Mouse (Mus musculus) megakaryocyte, embryonic 14.5 days (primary cell): Measurements from ENCODE around the gene Prm2. TPM values are rescaled to one million over a fixed set of nuclear protein-coding genes. Genes with fewer than 3 reads are reported as not detected.
A peak's percentile ranks its signal among the peaks of the same experiment; 100 is the strongest.

Source experiments
- H3K27me3 ChIP-seq: replicated peaks from 2 replicates; pipeline ENCODE3; 2012; ENCODE audit warnings: inconsistent platforms
- H3K36me3 ChIP-seq: replicated peaks from 2 replicates; pipeline ENCODE3; 2012; ENCODE audit warnings: low read length, inconsistent platforms, mixed read lengths
- H3K4me1 ChIP-seq: 2 replicates; pipeline ENCODE4 v1.6.1; 2012; ENCODE audit warnings: inconsistent platforms
- H3K4me3 ChIP-seq: replicated peaks from 2 replicates; pipeline ENCODE3; 2012; ENCODE audit warnings: moderate library complexity, mild to moderate bottlenecking, inconsistent platforms
- H3K9me3 ChIP-seq: 2 replicates; pipeline ENCODE4 v1.6.1; 2012; ENCODE audit warnings: inconsistent platforms
- FLI1 ChIP-seq: IDR thresholded peaks from 2 replicates; pipeline ENCODE4 v1.6.1; 2012; ENCODE audit warnings: low read length, inconsistent platforms, mixed read lengths
- GATA1 ChIP-seq: IDR thresholded peaks from 3 replicates; pipeline ENCODE4 v1.6.1; 2012; ENCODE audit warnings: mixed read lengths, low read length, inconsistent platforms, borderline replicate concordance
- polyA plus RNA-seq: library from polyadenylated mRNA; stranded (reverse); fragments of >175 nt; gene quantifications from 2 replicates; pipeline ENCODE4 v1.2.3, GENCODE M21; 2012; ENCODE audit warnings: low replicate concordance; ENCODE audit not compliant: insufficient read depth

Gene Prm2
- polyA plus RNA-seq, 1 experiment = not detected

DNA sequence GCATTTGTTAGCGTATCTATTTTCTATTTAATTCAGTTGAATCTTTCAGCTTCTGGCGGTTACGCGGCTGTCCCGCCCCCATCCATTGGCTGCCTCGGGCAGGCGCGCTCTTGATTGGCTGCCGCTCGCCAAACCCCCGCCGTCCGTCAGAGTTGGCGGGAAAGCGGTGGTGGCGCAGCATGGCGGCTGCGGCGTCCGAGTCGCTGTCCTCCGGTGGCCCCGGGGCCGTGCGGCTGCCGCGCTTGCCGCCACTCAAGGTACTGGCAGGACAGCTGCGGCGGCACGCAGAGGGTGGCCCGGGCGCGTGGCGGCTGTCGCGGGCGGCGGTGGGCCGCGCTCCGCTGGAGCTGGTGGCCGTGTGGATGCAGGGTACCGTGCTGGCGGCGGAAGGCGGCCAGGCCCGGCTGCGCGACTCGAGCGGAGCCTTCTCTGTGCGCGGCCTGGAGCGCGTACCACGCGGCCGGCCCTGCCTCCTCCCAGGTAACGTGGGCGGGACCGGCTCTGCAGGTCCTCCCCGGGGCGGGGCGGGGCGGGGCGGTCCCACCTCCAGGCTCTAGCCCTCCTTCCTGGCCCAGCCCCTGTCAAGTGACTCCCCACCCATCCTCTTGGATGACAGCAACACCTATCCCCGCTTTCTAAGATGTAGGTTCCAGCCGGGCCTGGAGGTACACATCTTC is 39.1 kb upstream of the Prm2 start, which contains the start of gene Rmi2:
Gene Rmi2 (plus strand): TSS at position 149 of the 677 bp plus-strand sequence.
- Histone ChIP-seq H3K27me3 (peaks cover 69% of the 10 kb centered on the region), H3K9me3 (peaks cover 10% of the 10 kb centered on the region; the same call in 1 of the 2 replicates), H3K4me3 (peak within 1 kb of the TSS; percentile 92), H3K4me1 (peaks cover 44% of the 10 kb centered on the region), H3K36me3 (no peaks in the 10 kb centered on the region)
- TF ChIP-seq GATA1 (no peak), FLI1 (peak; percentile 20; the same call in 1 of the 2 replicates)

GRCm38 (mm10) chr16:10834542-10834910 is 38.6 kb upstream of the Prm2 start:
- peaks cover 39% of the 10 kb centered on the region for H3K4me1 ChIP-seq
- TF ChIP-seq GATA1 (no peak), FLI1 (no peak)
- H3K9me3 ChIP-seq = peaks cover 10% of the 10 kb centered on the region; the same call in 1 of the 2 replicates

GRCm38 (mm10) chr16:10828461-10828805 is 32.5 kb upstream of the Prm2 start:
- Histone ChIP-seq H3K4me3 (no peak overlapping the region), H3K27me3 (peaks cover 74% of the 10 kb centered on the region), H3K9me3 (peaks cover 11% of the 10 kb centered on the region), H3K36me3 (no peaks in the 10 kb centered on the region), H3K4me1 (peaks cover 8% of the 10 kb centered on the region)
- TF ChIP-seq FLI1 = no peak
- TF ChIP-seq GATA1 = no peak

More at GRCm38 (mm10) chr16:10834542-10834910, 38.6 kb upstream of the Prm2 start:
- Histone ChIP-seq H3K27me3 (peaks cover 69% of the 10 kb centered on the region), H3K36me3 (no peaks in the 10 kb centered on the region), H3K4me3 (peak overlapping the region; percentile 92)

DNA sequence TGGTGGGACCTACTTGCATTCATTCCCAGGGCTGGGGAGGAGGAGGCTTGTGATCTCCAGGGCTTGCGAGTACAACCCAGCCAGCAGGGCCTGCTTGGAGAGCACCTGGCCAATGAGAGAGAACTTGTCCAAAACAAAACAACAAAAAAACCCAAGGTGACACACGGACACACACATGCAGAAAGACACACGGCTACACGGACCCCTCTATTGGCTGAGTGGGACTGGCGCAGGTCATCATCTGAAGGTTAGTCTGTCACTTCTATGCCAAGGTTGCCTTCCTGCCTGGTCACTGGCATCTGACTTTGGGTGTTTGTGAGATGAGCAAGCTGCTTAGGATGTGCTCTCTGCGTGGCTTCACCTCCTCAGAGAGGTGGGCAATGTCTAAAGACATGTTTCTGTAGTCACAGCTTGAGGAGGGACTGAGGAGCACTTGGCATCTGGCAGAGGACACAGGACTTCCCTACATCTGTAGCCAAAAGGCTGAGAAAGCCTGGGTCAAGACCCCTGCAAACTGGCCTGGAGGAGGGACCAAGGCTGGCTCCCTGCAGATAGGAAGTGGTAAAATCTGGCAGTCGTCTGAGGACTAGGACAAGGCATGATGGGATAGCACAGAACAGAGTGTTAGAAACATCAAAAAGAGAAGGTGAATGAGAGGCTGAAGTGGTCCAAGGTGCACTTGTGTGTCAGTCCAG is 32.0 kb upstream of the Prm2 start:
- H3K9me3 ChIP-seq = peaks cover 14% of the 10 kb centered on the region
- H3K27me3 ChIP-seq = peaks cover 73% of the 10 kb centered on the region
- no peaks in the 10 kb centered on the region for H3K36me3 ChIP-seq
- H3K4me3 ChIP-seq = no peak overlapping the region
- TF ChIP-seq FLI1 (no peak), GATA1 (no peak)
- H3K4me1 ChIP-seq = peaks cover 9% of the 10 kb centered on the region

GRCm38 (mm10) chr16:10827269-10827668 is 31.3 kb upstream of the Prm2 start:
- Histone ChIP-seq H3K36me3 (no peaks in the 10 kb centered on the region), H3K4me1 (peaks cover 9% of the 10 kb centered on the region), H3K4me3 (no peak overlapping the region), H3K9me3 (peaks cover 14% of the 10 kb centered on the region), H3K27me3 (peaks cover 71% of the 10 kb centered on the region)
- TF ChIP-seq FLI1 (no peak), GATA1 (no peak)

GRCm38 (mm10) chr16:10825840-10826239 is 29.9 kb upstream of the Prm2 start:
- H3K9me3 ChIP-seq = peaks cover 9% of the 10 kb centered on the region; the same call in 1 of the 2 replicates
- H3K36me3 ChIP-seq = no peaks in the 10 kb centered on the region
- peaks cover 76% of the 10 kb centered on the region for H3K27me3 ChIP-seq
- TF ChIP-seq FLI1 (no peak), GATA1 (no peak)
- no peak overlapping the region for H3K4me3 ChIP-seq
- H3K4me1 ChIP-seq = peaks cover 9% of the 10 kb centered on the region

DNA sequence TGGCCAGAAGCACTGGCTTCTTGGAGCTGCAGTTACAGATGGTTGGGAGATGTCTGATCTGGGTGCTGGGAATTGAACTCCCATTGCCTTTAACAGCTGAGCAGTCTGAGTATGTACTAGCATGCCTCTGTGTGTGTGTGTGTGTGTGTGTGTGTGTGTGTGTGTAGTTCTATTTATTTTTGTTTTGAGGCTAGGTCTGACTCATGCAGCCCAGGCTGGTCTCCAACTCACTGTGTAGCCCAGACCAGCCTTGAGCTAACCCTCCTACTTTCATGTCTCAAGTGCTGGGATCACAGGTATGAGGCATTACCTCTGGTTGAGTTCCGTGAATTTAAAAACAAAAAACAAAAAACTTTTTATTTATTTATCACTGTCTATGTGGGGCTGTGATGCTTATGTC is 28.6 kb upstream of the Prm2 start:
- Histone ChIP-seq H3K4me3 (no peak overlapping the region), H3K4me1 (peaks cover 12% of the 10 kb centered on the region), H3K36me3 (no peaks in the 10 kb centered on the region), H3K9me3 (peaks cover 4% of the 10 kb centered on the region; the same call in 1 of the 2 replicates), H3K27me3 (peaks cover 78% of the 10 kb centered on the region)
- TF ChIP-seq FLI1 (no peak), GATA1 (no peak)

GRCm38 (mm10) chr16:10821387-10821786 is 25.5 kb upstream of the Prm2 start:
- H3K4me1 ChIP-seq = peaks cover 10% of the 10 kb centered on the region
- no peak for TF ChIP-seq GATA1
- TF ChIP-seq FLI1 = no peak
- no peak overlapping the region for H3K4me3 ChIP-seq
- H3K36me3 ChIP-seq = no peaks in the 10 kb centered on the region
- peaks cover 84% of the 10 kb centered on the region for H3K27me3 ChIP-seq
- H3K9me3 ChIP-seq = peaks cover 4% of the 10 kb centered on the region; the same call in 1 of the 2 replicates

GRCm38 (mm10) chr16:10819966-10820365 is 24.0 kb upstream of the Prm2 start:
- Histone ChIP-seq H3K4me1 (peaks cover 17% of the 10 kb centered on the region), H3K9me3 (peaks cover 4% of the 10 kb centered on the region; the same call in 1 of the 2 replicates), H3K4me3 (no peak overlapping the region), H3K36me3 (no peaks in the 10 kb centered on the region), H3K27me3 (peaks cover 82% of the 10 kb centered on the region)
- no peak for TF ChIP-seq FLI1
- TF ChIP-seq GATA1 = no peak

DNA sequence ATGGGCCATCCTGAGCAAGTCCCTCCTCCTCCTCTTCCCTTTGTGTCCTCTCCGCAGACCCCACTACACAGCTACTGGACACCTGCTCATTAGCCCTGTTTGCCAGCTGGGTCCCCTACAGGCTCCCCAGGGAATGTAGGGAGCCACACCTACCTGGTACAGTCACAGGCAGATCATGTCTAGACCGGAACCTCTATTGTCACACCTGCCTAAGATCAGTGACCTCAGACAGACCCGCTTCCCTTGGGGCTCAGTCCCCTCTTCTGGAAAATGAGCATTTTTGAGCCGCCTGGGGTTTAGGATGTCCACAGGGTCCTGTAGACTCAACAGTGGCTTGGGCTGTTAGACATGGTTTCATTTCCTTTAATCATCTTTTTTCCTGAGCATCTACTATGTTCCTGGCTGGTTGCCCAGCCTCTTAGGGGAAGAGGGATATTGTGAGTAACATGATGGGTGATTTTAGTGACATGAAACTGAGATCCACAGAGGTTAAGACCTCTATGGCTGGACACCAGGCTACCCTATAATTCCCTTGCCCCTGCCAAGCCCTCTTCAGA is 22.7 kb upstream of the Prm2 start:
- Histone ChIP-seq H3K9me3 (peaks cover 4% of the 10 kb centered on the region; the same call in 1 of the 2 replicates), H3K36me3 (no peaks in the 10 kb centered on the region), H3K4me1 (peaks cover 30% of the 10 kb centered on the region), H3K4me3 (no peak overlapping the region), H3K27me3 (peaks cover 85% of the 10 kb centered on the region)
- TF ChIP-seq FLI1 (no peak), GATA1 (no peak)
